Mouse (Mus musculus) embryonic facial prominence, embryonic 10.5 days (tissue): ENCODE data around the gene Sh2d7. TPM values are rescaled to one million over a fixed set of nuclear protein-coding genes. Genes with fewer than 3 reads are reported as not detected.
"Not testable (repeated sequence)": the region's sequence is repeated elsewhere in the genome, so short reads cannot be mapped to it uniquely, and the experiment has no call there.

Experiments
- DNase-seq: peaks from one replicate; pipeline ENCODE4 v3.0.0-alpha.2; 2017; ENCODE audit warnings: low spot score
- H3K27ac ChIP-seq: fragments of 300-500 bp; sonication (generic); replicated peaks from 2 replicates; pipeline ENCODE4 v1.5.1; 2016; ENCODE audit warnings: mild to moderate bottlenecking
- H3K27me3 ChIP-seq: fragments of 300-500 bp; sonication (generic); replicated peaks from 2 replicates; pipeline ENCODE4 v1.6.1; 2016; ENCODE audit warnings: low read depth, mild to moderate bottlenecking; ENCODE audit not compliant: poor library complexity, severe bottlenecking
- H3K36me3 ChIP-seq: fragments of 300-500 bp; sonication (generic); replicated peaks from 2 replicates; pipeline ENCODE4 v1.6.1; 2016; ENCODE audit warnings: mild to moderate bottlenecking, moderate library complexity
- H3K4me1 ChIP-seq: fragments of 300-500 bp; sonication (generic); 2 replicates; pipeline ENCODE4 v1.6.1; 2016
- H3K4me3 ChIP-seq: fragments of 300-500 bp; sonication (generic); 2 replicates; pipeline ENCODE4 v1.5.1; 2016; ENCODE audit warnings: mild to moderate bottlenecking, moderate library complexity
- H3K9me3 ChIP-seq: fragments of 300-500 bp; sonication (generic); 2 replicates; pipeline ENCODE4 v1.6.1; 2016; ENCODE audit warnings: mild to moderate bottlenecking
- WGBS: fragments of 180-500 bp; shearing (Covaris S2); methylation state at CpG from one replicate; pipeline ENCODE4 v1.1.7; 2016; 5-methylcytosine and 5-hydroxymethylcytosine counted together
- polyA plus RNA-seq: library from polyadenylated mRNA; unstranded; fragments of >200 nt; fragmentation: Nextera tagmentation; extraction: Ambion mirVana; gene quantifications from 2 replicates; pipeline ENCODE4 v1.2.1, GENCODE M21; 2016

The Sh2d7 gene
- polyA plus RNA-seq, 1 experiment from 2014 or later, result not detected

DNA sequence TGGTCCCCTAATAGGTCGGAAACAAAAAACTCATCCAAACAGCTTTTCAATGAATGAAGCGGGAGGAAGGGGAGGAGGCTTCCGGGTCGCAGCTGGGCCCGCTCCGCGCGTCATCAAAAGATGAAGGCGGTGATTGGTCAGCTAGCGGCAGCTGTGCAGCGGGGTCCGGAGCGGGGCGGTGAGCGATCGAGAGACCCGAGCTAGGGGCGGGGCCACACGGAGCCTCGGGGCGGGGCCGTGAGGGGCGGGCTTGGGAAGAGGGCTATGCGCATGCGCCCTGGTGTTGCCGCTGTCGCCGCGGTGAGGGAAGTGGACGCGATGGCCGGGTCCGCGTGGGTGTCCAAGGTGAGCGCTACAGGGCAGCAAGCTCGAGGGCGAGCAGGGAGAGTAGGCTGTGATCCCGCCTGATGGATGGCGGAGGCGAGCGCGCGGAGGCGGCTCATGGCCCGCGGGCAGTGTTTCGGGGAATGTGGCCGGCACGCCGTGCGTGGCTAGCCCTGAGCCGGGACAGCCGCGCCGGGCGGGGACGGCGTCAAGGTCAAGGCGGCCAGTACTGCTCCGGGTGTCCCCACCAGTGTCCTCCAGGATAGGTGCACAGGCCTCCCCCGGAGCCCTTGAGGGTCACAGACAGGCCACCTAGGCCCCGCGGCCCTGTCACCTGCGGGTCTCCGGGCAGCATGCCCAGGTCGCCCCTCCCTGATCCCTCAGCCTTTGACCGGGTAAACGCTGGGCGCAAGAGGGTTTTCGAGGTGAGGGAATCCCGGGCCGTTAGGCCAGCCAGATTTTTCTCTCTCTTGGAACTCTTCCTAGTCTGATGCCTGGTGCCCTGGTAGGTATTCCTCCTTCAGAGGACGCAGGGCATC lies 47.6 kb downstream of the Sh2d7 start, which contains the start of gene Idh3a:
TSS of gene Idh3a (plus strand) at position 136 of the 863 bp plus-strand sequence.
- peaks cover 17% of the 10 kb centered on the region for H3K4me1 ChIP-seq
- H3K36me3 ChIP-seq, result peaks cover 26% of the 10 kb centered on the region
- no peaks in the 10 kb centered on the region for H3K9me3 ChIP-seq
- peak; percentile 100 for DNase-seq
- H3K27ac ChIP-seq, result peak within 1 kb of the TSS; percentile 84
- H3K4me3 ChIP-seq, result peak within 1 kb of the TSS; percentile 86
- H3K27me3 ChIP-seq, result no peaks in the 10 kb centered on the region
- WGBS, result under 1% methylated on average over 73 of the region's 73 CpGs

DNA sequence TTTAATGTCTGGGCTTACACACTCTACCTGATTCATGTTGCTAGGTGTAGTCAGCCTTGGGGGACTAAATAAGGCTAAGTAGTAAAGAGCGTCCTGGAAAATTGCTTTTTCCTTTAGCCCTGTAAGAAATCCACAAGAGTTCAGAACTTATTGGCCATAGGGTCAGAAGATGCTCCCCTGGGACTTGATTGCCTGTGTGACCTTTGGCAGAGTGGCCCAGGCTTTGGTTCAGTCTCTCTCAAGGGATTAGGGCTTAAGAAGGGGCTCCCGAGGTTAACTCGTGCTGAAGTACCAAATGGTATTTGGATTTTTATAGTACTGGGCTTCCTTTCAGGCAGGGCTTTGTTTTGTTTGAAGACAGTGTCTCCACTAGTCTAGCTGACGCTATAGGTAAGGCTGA lies 49.1 kb downstream of the Sh2d7 start:
- Histone ChIP-seq H3K9me3 (no peaks in the 10 kb centered on the region), H3K27ac (no peak overlapping the region)

DNA sequence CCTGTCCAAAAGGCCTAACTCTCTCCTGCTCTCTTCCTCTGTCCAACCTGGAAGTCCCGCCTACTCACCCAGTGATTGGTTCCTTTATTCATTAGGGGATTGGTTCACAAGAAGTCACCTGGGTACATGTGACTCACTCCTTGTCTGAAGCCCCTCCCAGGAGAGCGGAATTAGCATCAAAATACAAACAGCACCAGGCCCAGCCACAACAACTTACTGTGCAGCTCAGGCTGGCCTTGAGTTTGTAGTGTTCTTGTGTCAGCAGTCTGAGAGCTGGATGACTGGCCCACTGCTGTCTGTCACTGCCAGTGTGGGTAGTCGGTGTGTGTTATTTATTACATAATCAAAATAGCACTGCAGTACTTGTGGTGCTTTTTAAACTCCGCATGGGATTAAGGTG lies 54.9 kb downstream of the Sh2d7 start:
- DNase-seq, H3K4me1 ChIP-seq, H3K27ac ChIP-seq, H3K9me3 ChIP-seq, H3K4me3 ChIP-seq, H3K27me3 ChIP-seq: not testable (repeated sequence)
- H3K36me3 ChIP-seq, result peaks cover 96% of the 10 kb centered on the region
- 77% methylated on average over 4 of the region's 4 CpGs for WGBS

More for the DNA sequence above, 49.1 kb downstream of the Sh2d7 start:
- WGBS, result 57% methylated on average over 4 of the region's 4 CpGs
- Histone ChIP-seq H3K27me3 (no peaks in the 10 kb centered on the region), H3K4me3 (0 out of 2 replicates have a peak overlapping the region, but pooled peaks have one; percentile 18), H3K4me1 (peaks cover 17% of the 10 kb centered on the region), H3K36me3 (peaks cover 40% of the 10 kb centered on the region)
- DNase-seq, result no peak

Other genes starting within 250 kb of the Sh2d7 start
- 6.1 and 6.4 TPM in 2 replicates for gene Dmxl2, start 37.4 kb upstream of the Sh2d7 start, polyA plus RNA-seq
- gene Cib2, start 21.2 kb downstream of the Sh2d7 start, polyA plus RNA-seq, result 9.9 TPM in 2 replicates
- gene Idh3a, start 47.4 kb downstream of the Sh2d7 start, polyA plus RNA-seq, result 119 and 122 TPM in 2 replicates
- gene Acsbg1, start 122.9 kb downstream of the Sh2d7 start, polyA plus RNA-seq, result 2.7 and 3.6 TPM in 2 replicates
- 3.2 and 3.5 TPM in 2 replicates for gene Dnaja4, start 159.9 kb downstream of the Sh2d7 start, polyA plus RNA-seq
- 182 and 188 TPM in 2 replicates for gene Wdr61, start 195.5 kb downstream of the Sh2d7 start, polyA plus RNA-seq
- 1,341 and 1,562 TPM in 2 replicates for gene Crabp1, start 225.8 kb downstream of the Sh2d7 start, polyA plus RNA-seq